ENCODE assay signal across 21 mouse cellular contexts in genomic region chr6:143832483-143833181, GRCm38 (mm10).
A peak's percentile ranks its signal among the peaks of the same experiment; 100 is the strongest.
DNase-seq lines count a peak whose midpoint lies in the region; ATAC-seq lines count a peak whose summit lies in the region.
"Had no signal": no experiment of that assay in that cellular context is flagged by ENCODE, and none has a peak within 500 bp of the region (broad histone marks: within the 10 kb centered on the region; RNA-seq: fewer than 3 reads in every experiment).

No protein-coding gene starts in this region.

- no peaks in the 10 kb centered on the region for H3K36me3 ChIP-seq in liver, embryonic 16.5 days (ENCODE audit: control insufficient read depth, insufficient read depth)
- H3K36me3 ChIP-seq: embryonic facial prominence, embryonic 12.5 days; hindbrain, embryonic 15.5 days had no signal

- H3K4me3 ChIP-seq in liver, embryonic 16.5 days (ENCODE audit: low read depth, low read length), result peak overlapping the region; percentile 52
- H3K4me3 ChIP-seq: embryonic facial prominence, embryonic 12.5 days; heart, adult 2 months; heart, embryonic 13.5 days; hindbrain, embryonic 15.5 days; limb, embryonic 10.5 days had no signal

- no peaks in the 10 kb centered on the region for H3K27me3 ChIP-seq in liver, embryonic 16.5 days (ENCODE audit: control insufficient read depth, insufficient read depth, low read depth, low read length)
- H3K27me3 ChIP-seq: heart, embryonic 13.5 days; hindbrain, embryonic 15.5 days had no signal

- no peak overlapping the region for H3K27ac ChIP-seq in liver, embryonic 16.5 days (ENCODE audit: low read length)
- H3K27ac ChIP-seq: embryonic facial prominence, embryonic 12.5 days; heart, adult 2 months; heart, embryonic 13.5 days; hindbrain, embryonic 15.5 days; kidney, postnatal 0 days; macrophage had no signal

- H3K4me1 ChIP-seq in liver, embryonic 16.5 days (ENCODE audit: control insufficient read depth, low read depth, low read length), result no peaks in the 10 kb centered on the region; the same call in 1 of the 2 replicates
- H3K4me1 ChIP-seq: heart, embryonic 13.5 days; hindbrain, embryonic 15.5 days had no signal

- peak; percentile 71 for ATAC-seq in liver, embryonic 16.5 days (ENCODE audit: low read depth)
- ATAC-seq: forebrain, embryonic 14.5 days; lung, postnatal 0 days had no signal

- WGBS in liver, embryonic 16.5 days (ENCODE audit: insufficient replicate concordance), result 33% methylated on average over 12 of the region's 12 CpGs

- intact Hi-C loops in heart, postnatal 36 days (cut with DNase I), result no loop called here
- intact Hi-C loops in heart, postnatal 14 days (cut with DNase I), result no loop called here

- peak; percentile 35 for DNase-seq in heart, adult 11 months
- DNase-seq in heart, postnatal 36 days, result no peak
- peak; percentile 31 for DNase-seq in liver
- DNase-seq in cerebellum, adult 9-11 months, result no peak
- DNase-seq in heart, postnatal 14 days, result no peak
- DNase-seq in urinary bladder, postnatal 4 days (ENCODE audit: low spot score in 2 of 2), result no peak
- DNase-seq: adrenal gland, postnatal 25 days; cerebellum, adult 11 months; cerebellum, postnatal 14 days; heart, adult 2 months; thymus, postnatal 14 days had no signal

- H3K4me2 ChIP-seq in liver, embryonic 16.5 days (ENCODE audit: low read depth, low read length), result peak overlapping the region; percentile 55
- H3K4me2 ChIP-seq: embryonic facial prominence, embryonic 12.5 days; heart, embryonic 13.5 days; hindbrain, embryonic 15.5 days; midbrain, embryonic 11.5 days had no signal

- H3K9me3 ChIP-seq in liver, embryonic 16.5 days (replicated peaks; ENCODE audit: control insufficient read depth, low read length), result no peaks in the 10 kb centered on the region
- H3K9me3 ChIP-seq: embryonic facial prominence, embryonic 12.5 days; heart, embryonic 13.5 days; hindbrain, embryonic 15.5 days; limb, embryonic 10.5 days had no signal

- no peak overlapping the region for H3K9ac ChIP-seq in liver, embryonic 16.5 days (ENCODE audit: low read depth, low read length)
- H3K9ac ChIP-seq: embryonic facial prominence, embryonic 12.5 days; heart, embryonic 13.5 days; hindbrain, embryonic 15.5 days had no signal

Comparison
In these comparisons a context has a peak if more than half of its experiments do, and no peak if none do; other contexts are left out.
1. DNase-seq: peak in heart, adult 11 months (single experiment) and liver (single experiment); none in heart, postnatal 36 days (0 of 2), cerebellum, adult 9-11 months (single experiment), heart, postnatal 14 days (0 of 2) and urinary bladder, postnatal 4 days (0 of 2).